Mouse (Mus musculus): ENCODE data around the gene Cc2d2b.

Gene Cc2d2b

DNA sequence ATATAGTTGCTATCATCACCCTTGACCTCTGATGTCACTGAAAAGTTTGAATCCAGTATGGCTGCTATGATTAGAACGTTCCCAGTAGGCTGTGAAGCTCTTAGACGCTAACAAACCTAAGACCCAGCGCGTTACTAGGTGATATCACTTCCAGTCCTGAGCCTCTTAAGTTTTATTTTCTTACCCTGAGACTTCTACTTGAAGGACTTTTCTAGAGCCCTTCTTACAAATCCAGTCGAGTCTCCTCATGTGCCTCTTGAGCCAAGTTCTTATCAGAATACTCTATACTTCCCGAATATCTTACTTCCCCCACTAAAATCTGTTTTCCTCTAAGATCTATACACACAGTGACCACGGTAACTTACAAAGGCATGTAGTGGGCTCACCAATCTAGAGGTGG is 89.7 kb downstream of the Cc2d2b start:
- DNase-seq, result no peak

DNA sequence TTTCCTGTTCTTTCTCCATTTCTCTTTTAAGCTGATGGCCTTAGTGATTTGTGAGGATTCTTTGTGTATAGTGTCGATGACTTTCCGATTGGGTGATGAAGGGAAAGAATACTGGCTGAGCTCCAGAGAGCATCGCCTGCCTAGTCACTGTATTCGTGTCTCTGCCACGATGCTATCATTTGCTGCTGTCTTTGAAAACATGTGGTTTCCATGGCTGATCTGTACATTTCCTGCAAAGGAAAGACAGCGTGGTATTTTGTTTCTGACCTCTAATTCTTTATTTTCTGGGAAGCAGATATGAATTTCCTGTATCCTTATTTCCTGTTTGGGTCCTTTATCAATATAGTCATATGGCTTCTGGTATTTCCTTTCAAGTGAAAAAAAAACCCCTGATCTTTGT is 91.8 kb downstream of the Cc2d2b start:
- no peak for DNase-seq

DNA sequence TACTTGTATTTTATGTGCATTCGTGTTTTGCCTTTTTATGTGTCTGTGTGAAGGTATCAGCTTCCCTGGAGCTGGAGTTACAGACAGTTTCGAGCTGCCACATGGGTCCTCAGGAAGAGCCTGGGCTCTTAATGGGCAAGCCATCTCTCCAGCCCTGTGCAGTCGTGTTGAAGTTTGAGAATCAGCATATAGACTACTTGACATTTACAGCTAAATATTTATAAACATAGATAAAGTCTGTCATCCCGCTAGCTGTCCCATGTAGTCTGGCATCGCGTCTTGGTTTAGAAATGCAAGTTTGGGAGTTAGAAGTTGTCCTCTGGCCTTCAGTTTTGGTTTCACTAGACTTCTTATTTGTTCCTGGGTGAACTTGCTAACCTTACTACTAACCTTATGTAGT is 92.5 kb downstream of the Cc2d2b start:
- DNase-seq, result no peak

DNA sequence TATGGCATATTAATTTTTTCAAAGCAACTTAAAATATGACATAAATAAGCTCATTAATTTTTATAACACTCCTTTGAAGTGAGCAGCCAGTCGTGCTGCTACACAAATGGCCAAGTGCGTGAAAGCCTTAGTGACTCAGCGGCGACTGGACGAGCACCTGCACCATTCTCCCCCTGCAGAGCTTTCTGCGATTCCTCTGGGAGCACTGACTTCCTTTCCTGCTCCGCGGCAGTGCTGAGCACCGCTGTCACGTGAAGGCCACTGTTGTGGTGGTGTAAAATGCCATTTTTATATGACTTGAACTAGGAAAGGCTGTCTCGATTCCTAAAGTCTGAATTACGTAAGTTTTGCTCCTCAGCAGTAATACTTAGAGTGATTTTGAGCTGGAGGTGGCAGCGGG is 93.0 kb downstream of the Cc2d2b start:
- DNase-seq, result no peak

DNA sequence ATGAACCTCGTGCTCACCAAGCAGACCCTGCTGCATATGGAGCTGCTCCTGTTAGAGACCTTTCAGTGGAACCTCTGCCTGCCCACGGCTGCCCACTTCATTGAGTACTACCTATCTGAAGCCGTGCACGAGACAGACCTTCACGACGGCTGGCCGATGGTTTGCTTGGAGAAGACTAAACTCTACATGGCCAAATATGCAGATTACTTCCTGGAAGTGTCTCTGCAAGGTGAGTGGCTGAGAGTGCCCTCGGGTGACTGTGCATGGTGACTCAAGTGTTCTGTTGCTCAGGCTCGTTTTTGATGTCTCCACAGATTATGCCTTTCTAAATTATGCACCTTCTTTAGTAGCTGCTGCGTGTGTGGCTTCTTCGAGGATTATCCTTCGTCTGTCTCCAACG is 96.2 kb downstream of the Cc2d2b start:
- no peak for DNase-seq

DNA sequence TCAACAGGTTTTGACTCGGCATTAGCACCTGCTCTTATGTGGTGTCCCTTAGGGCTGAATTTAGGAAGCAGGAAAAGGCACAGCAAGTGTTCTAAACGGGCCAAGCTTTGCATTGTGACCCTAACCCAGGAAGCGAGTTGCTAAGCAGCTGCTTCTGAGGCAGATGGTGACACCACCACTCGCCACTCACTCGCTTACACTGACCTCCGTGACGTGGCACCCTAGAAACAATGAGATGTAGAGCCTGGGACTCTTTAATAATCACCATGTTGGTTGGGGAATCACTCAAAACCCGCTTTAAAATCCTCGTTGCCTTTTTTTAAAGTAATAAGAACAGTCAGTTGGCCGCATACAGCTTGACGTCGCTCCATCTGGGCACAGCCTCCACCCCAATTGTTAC is 100.8 kb downstream of the Cc2d2b start:
- no peak for DNase-seq

GRCm38 (mm10) chr19:40859555-40859954 is 111.0 kb downstream of the Cc2d2b start:
- DNase-seq, result no peak

GRCm38 (mm10) chr19:40868284-40868683 is 119.7 kb downstream of the Cc2d2b start:
- no peak for DNase-seq

DNA sequence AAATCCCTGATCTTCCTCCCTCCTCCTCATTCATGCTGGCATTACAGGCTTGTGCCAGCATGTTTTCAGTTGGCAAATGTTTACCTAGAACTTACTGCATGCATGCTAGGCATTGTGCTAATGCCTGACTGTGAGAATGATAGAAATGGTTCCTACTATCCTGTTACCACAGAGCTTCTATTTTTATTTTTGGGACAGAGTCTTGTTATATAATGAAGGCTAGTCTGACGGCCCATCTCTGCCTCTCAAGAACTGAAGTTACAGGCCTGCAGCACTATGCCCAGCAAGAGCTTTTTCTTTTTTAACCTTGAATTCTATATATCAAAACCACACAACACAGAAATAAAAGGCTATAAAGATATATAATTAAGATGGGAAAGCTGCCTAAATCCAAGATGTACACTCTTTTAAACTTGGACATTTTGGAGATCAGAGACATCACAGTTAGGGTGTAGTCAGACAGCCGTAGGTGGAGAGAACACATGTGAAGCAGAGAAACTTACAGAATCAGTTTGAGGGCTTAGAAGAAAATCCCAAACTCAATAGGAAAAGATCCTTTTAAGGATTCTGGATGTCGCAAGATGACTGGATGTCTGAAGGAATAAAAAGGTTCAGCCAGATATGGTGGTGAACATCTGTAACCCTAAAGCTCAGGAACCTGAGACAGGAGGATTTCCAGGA is 121.0 kb downstream of the Cc2d2b start:
- no peak for DNase-seq

DNA sequence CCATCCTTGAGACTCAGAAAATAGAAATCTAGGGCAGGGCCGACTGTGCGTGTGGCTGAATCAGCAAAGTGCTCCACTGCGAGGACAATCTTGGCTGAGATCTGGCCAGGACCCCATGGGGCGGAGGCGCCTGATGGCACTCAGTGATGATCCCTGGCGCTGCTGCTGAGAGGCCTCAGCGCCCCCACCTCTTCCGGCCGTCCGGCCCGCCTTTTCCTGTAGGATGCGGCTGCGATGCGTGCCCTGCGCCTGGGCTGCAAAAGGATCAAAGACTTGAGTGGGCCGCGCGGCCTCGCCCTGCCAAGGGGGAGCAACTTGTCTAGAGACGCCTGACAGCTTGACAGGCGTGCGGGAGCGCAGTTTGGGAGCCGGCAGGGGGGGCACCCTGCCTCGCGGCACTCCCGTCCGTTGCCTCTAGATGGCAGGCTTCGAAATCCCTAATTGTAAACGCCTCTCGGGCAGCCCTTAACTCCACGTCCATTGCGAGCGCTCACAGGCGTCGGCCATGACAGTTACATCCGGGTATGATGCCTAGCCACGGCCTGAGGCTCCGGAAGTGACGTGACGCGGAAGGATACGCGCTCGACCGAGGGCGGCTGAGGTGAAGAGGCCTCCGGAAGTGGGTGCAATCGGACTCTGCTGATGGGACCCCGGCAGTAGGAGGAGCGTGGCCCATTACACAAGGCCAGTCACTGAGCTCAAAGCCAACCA is 124.6 kb downstream of the Cc2d2b start:
- DNase-seq, result peak; percentile 86

All from thymus, postnatal 25 days (tissue).